Mouse (Mus musculus) liver, adult 2 months (tissue): ENCODE measurements around the gene Atrnl1. TPM values are rescaled to one million over a fixed set of nuclear protein-coding genes. Genes with fewer than 3 reads are reported as not detected.

ENCODE experiments used
- DNase-seq: peaks from one replicate; pipeline ENCODE4 v3.0.0-alpha.2; 2011; ENCODE audit warnings: low read depth, low spot score; ENCODE audit errors: extremely low read depth
- H3K27ac ChIP-seq: fragments of 200-500 bp; replicated peaks from 2 replicates; pipeline ENCODE4 v1.5.1; 2012; ENCODE audit warnings: low read depth, mild to moderate bottlenecking, control low read depth, inconsistent platforms, low read length; ENCODE audit not compliant: insufficient read depth
- H3K27me3 ChIP-seq: fragments of 200-500 bp; 2 replicates; pipeline ENCODE4 v1.6.1; 2012; ENCODE audit warnings: mild to moderate bottlenecking, moderate library complexity, low read length, inconsistent platforms; ENCODE audit not compliant: control insufficient read depth, insufficient read depth
- H3K36me3 ChIP-seq: fragments of 200-500 bp; 2 replicates; pipeline ENCODE4 v1.6.1; 2012; ENCODE audit warnings: low read length, inconsistent platforms; ENCODE audit not compliant: control insufficient read depth, insufficient read depth
- H3K4me1 ChIP-seq: fragments of 200-500 bp; 2 replicates; pipeline ENCODE4 v1.6.1; 2011; ENCODE audit warnings: low read length; ENCODE audit not compliant: control insufficient read depth, insufficient read depth
- H3K4me3 ChIP-seq: fragments of 200-500 bp; 2 replicates; pipeline ENCODE4 v1.5.1; 2011; ENCODE audit warnings: low read depth, mild to moderate bottlenecking, control low read depth, low read length, moderate library complexity; ENCODE audit not compliant: insufficient read depth
- H3K79me2 ChIP-seq: fragments of 200-500 bp; 2 replicates; pipeline ENCODE4 v1.6.1; 2012; ENCODE audit warnings: inconsistent platforms, mild to moderate bottlenecking, low read length, moderate library complexity; ENCODE audit not compliant: control insufficient read depth, insufficient read depth
- H3K9ac ChIP-seq: fragments of 200-500 bp; 2 replicates; pipeline ENCODE4 v1.6.1; 2012; ENCODE audit warnings: low read depth, mild to moderate bottlenecking, control low read depth, inconsistent platforms, low read length
- CTCF ChIP-seq: fragments of 200-500 bp; IDR thresholded peaks from 2 replicates; pipeline ENCODE4 v1.5.1; 2011; ENCODE audit warnings: low read depth, low read length, control low read depth
- POLR2A ChIP-seq: fragments of 200-500 bp; IDR thresholded peaks from 2 replicates; pipeline ENCODE4 v1.6.1; 2011; ENCODE audit warnings: low read length, control low read depth; ENCODE audit not compliant: insufficient read depth; ENCODE audit errors: extremely low read depth
- WGBS: fragments of 180-500 bp; shearing (Covaris S2); methylation state at CpG from one replicate; pipeline ENCODE4 v1.1.7; 2018; 5-methylcytosine and 5-hydroxymethylcytosine counted together
- polyA plus RNA-seq: library from polyadenylated mRNA; depleted of rRNA; stranded (reverse); fragments of >200 nt; gene quantifications from 2 replicates; pipeline ENCODE4 v1.2.3, GENCODE M21; 2012
- total RNA-seq: library from RNA; depleted of rRNA; stranded (reverse); fragments of >200 nt; gene quantifications from 2 replicates; pipeline ENCODE4 v1.2.3, GENCODE M21; 2014

Atrnl1 gene
- total and polyA plus RNA-seq, 2 experiments, result 5.2 to 25.4 TPM

DNA sequence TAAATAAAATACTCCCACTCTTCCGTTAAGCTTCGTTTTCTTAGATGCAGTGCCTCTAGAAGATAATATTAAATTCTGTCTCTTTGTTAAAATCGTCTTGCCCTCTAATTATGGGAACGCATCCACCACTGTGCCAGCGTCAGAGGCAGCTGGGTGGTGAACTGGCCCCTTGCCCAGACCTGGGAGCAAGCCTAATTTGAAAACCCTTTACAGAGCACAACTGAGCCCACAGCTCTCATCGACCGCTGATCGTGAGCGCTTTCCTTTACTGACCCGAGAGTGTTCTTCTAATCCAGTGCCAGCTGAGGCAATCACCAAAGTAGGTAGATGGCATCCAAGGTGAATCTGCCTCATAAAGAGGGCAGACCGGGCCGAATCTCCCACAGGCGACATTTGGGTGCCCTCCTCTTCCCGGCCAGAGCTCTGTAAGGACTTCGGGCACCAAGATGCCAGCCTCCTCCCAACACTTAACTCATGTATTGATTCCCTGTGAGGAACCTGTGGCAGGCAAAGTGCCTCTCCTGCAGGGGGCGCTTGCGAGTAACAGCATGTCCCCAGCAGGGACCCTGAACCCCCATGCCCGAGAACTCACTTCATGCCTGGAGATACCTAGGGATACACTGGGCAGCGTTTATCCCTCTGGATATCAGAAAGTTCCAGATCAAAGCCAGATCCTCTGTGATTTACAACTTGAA, 507.5 kb downstream of the Atrnl1 start:
- H3K27me3 ChIP-seq, result no peaks in the 10 kb centered on the region
- no peaks in the 10 kb centered on the region for H3K79me2 ChIP-seq
- no peak for DNase-seq
- no peaks in the 10 kb centered on the region for H3K36me3 ChIP-seq
- no peaks in the 10 kb centered on the region for H3K4me1 ChIP-seq
- no peak overlapping the region for H3K27ac ChIP-seq
- 95% methylated on average over 19 of the region's 19 CpGs for WGBS
- TF ChIP-seq POLR2A (no peak), CTCF (no peak)
- H3K4me3 ChIP-seq, result no peak overlapping the region
- no peak overlapping the region for H3K9ac ChIP-seq

DNA sequence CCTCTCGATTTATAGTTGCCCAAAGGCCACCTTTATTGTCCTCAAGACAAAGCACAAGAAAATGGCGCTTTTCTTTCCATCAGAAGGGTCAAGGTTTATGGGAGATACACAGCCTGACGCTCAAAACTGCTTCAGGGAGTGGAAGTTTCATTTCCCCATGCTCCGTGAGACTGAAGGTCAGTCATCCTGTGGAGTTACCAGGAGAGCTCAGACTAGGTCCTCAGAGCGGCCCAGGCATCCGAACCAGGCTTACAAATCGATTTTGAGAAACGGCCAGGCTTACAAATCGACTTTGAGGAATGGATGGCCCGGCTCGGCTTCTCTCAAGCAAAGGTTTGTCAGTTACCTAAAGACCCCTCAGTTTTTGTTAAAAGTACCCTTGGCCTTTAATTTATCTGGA, 508.0 kb downstream of the Atrnl1 start:
- H3K27me3 ChIP-seq, result no peaks in the 10 kb centered on the region
- H3K4me1 ChIP-seq, result no peaks in the 10 kb centered on the region
- no peak overlapping the region for H3K27ac ChIP-seq
- no peak for DNase-seq
- no peaks in the 10 kb centered on the region for H3K79me2 ChIP-seq
- no peaks in the 10 kb centered on the region for H3K36me3 ChIP-seq
- 92% methylated on average over 11 of the region's 11 CpGs for WGBS
- TF ChIP-seq CTCF (no peak), POLR2A (no peak)
- no peak overlapping the region for H3K4me3 ChIP-seq
- no peak overlapping the region for H3K9ac ChIP-seq

DNA sequence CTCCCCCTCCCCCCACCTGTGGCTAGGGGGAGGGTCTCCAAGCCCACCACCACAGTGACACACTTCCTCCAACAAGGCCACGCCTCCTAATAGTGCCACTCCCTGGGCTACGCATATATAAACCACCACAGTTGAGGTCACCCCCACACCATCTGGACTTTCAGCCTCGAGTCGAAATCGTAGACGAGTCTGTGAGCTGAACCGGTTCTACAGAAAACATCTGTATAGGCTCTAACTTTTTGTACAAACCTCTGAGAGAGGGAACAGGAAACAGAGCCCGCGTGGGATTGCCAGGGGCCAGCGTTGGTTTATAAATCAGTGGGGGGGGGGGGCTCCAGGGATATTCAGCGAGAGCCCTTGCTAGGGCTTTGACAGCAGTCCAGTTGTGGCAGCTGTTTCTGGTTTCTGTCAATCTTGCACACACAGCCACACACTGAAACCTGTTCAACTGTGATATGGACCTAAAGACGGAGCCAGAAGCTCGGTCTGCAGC, 508.9 kb downstream of the Atrnl1 start:
- Histone ChIP-seq H3K79me2 (no peaks in the 10 kb centered on the region), H3K27me3 (no peaks in the 10 kb centered on the region), H3K9ac (no peak overlapping the region), H3K4me3 (no peak overlapping the region), H3K36me3 (no peaks in the 10 kb centered on the region), H3K4me1 (no peaks in the 10 kb centered on the region), H3K27ac (no peak overlapping the region)
- DNase-seq, result no peak
- 86% methylated on average over 13 of the region's 13 CpGs for WGBS
- no peak for TF ChIP-seq CTCF
- no peak for TF ChIP-seq POLR2A

DNA sequence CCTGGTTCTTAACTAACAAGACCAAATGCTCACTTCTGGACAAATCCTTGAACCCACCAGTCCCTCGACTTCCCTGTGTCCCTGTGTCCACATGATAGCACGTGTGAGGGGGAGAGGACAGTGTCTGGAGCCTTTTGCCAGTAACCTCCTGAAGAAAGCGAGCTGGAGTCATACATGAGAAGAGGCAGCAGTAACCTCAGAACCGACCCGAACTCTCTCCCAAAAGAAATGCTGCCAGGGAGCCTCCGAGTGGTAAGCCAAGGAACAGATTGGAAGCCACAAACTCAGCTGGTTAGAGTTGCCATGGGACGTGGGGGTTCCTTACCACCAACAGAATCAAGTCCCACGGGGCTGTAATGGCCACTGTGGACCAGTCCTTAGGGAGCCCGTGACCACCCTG, 509.8 kb downstream of the Atrnl1 start:
- Histone ChIP-seq H3K27me3 (no peaks in the 10 kb centered on the region), H3K4me1 (no peaks in the 10 kb centered on the region), H3K79me2 (no peaks in the 10 kb centered on the region), H3K27ac (no peak overlapping the region), H3K9ac (no peak overlapping the region), H3K4me3 (no peak overlapping the region), H3K36me3 (no peaks in the 10 kb centered on the region)
- TF ChIP-seq POLR2A (no peak), CTCF (no peak)
- 93% methylated on average over 9 of the region's 9 CpGs for WGBS
- DNase-seq, result no peak

DNA sequence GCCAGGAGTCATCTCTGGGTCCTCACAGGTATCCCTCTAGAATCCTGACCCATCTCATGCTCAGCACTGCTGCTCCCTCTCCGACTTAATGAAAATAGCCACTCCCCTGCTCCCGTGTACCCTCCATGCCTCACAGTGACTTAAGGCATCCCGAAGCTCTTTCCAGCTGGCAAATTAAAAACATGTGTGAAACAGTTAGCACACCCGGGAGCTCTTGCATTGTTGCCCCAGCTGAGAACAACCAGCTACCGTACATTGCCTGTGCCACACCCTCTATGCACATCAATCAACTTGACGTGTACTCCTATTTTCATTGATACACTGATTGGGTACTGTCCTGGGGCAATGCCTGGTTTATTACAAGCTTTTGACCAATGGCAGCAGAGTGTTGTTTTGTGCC, 510.8 kb downstream of the Atrnl1 start:
- no peaks in the 10 kb centered on the region for H3K79me2 ChIP-seq
- H3K36me3 ChIP-seq, result no peaks in the 10 kb centered on the region
- DNase-seq, result no peak
- WGBS, result 95% methylated on average over 6 of the region's 6 CpGs
- no peak overlapping the region for H3K9ac ChIP-seq
- H3K4me3 ChIP-seq, result no peak overlapping the region
- TF ChIP-seq POLR2A, result no peak
- TF ChIP-seq CTCF, result no peak
- H3K27ac ChIP-seq, result no peak overlapping the region
- H3K27me3 ChIP-seq, result no peaks in the 10 kb centered on the region
- no peaks in the 10 kb centered on the region for H3K4me1 ChIP-seq

DNA sequence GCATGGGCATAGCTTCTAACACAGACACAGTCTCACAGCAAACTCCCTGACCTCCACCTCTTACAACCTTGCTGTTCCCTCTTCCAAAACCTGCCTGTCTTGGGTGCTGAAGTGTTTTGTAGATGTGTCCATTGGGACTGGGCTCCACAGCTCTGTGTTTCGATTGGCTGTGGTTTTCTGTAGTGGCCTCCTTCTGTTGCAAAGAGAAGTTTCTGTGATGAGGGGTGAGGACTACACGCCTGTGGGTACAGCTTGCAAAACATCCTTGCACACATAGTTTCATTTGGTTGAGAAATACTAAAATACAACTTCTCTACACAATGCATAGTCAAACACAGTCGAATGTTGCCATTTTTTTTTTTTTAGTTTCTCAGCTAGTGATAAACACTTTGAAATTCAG, 512.8 kb downstream of the Atrnl1 start:
- H3K4me1 ChIP-seq, result no peaks in the 10 kb centered on the region
- no peak overlapping the region for H3K27ac ChIP-seq
- H3K36me3 ChIP-seq, result no peaks in the 10 kb centered on the region
- no peak overlapping the region for H3K4me3 ChIP-seq
- no peaks in the 10 kb centered on the region for H3K79me2 ChIP-seq
- DNase-seq, result no peak
- H3K27me3 ChIP-seq, result no peaks in the 10 kb centered on the region
- TF ChIP-seq CTCF, result no peak
- TF ChIP-seq POLR2A, result no peak
- no peak overlapping the region for H3K9ac ChIP-seq
- WGBS, result 88% methylated on average over 3 of the region's 3 CpGs
